Mouse (Mus musculus): ENCODE results near the gene Col18a1.

DNA sequence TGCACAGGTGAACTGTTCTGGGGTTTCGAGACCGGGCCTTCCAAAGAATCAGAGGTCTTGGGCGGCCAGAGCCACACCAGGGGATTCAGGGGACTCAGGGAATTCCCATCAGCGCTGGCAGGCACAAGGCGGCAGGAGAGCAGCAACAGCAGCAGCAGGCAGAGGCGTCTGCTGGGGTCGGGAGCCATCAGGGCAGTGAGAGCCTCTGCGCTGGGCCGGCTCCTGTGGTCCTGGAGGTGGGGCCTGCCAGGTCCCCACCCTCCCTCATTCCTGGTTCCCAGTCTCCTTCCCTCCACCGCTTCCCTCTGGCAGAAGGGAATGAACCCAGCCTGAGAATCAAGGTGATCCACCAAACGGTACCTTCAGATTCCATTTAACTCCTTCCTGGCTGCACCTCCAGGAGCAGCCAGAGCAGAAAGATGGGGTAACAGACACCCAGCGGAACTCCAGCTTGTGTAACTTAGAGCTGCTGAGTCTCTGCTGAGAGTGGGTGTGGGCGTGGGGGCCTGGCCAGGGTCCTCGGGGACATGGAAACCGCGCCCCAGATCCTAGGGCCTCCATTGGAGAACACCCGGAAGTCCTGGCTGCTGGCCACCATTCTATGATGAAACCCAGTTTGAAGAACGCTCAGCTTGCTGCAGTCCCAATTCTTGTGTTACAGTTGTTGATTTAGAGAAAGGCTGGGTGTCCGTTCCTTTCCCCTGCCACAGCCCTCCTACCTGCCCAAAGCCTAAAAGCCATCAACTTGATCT is 52.7 kb downstream of the Col18a1 start:
- TF ChIP-seq CTCF (IDR thresholded peaks at IDR 0.05; ENCODE audit: borderline replicate concordance, insufficient read depth, low read length) = no peak
- no peak for TF ChIP-seq POLR2A (IDR thresholded peaks at IDR 0.05; ENCODE audit: low read depth, low read length)

Measured in embryonic fibroblast, embryonic 13.5 days (primary cell).